Mouse (Mus musculus) left cerebral cortex, adult 9 months (tissue): ENCODE data around the gene Prss53.
"Not testable (repeated sequence)": the region's sequence is repeated elsewhere in the genome, so short reads cannot be mapped to it uniquely, and the experiment has no call there.

Experiments
- DNase-seq, 2 experiments: peaks; one replicate each; pipeline ENCODE4 v3.0.0; 2022; ENCODE audit warnings: low spot score in 2 of 2

The Prss53 gene

GRCm38 (mm10) chr7:127875627-127876001, 15.2 kb downstream of the Prss53 start:
- peak; percentile 79 to 93 for DNase-seq

- peak in 1 of 2 experiments; percentile 33 for DNase-seq
Measured at GRCm38 (mm10) chr7:127874812-127875626, 15.8 kb downstream of the Prss53 start.

- no peak for DNase-seq
Measured at GRCm38 (mm10) chr7:127870136-127870821, 20.5 kb downstream of the Prss53 start.

GRCm38 (mm10) chr7:127869149-127869810, 21.5 kb downstream of the Prss53 start:
- peak in 1 of 2 experiments; percentile 33 for DNase-seq

GRCm38 (mm10) chr7:127867641-127868040, 23.1 kb downstream of the Prss53 start:
- DNase-seq = no peak

GRCm38 (mm10) chr7:127866434-127866833, 24.3 kb downstream of the Prss53 start:
- DNase-seq = no peak

GRCm38 (mm10) chr7:127858258-127858657, 32.5 kb downstream of the Prss53 start:
- no peak for DNase-seq

GRCm38 (mm10) chr7:127850906-127851305, 39.9 kb downstream of the Prss53 start:
- DNase-seq = no peak

- no peak for DNase-seq
Measured at GRCm38 (mm10) chr7:127849973-127850875, 40.5 kb downstream of the Prss53 start.

- DNase-seq = peak in 1 of 2 experiments; percentile 83
Measured at GRCm38 (mm10) chr7:127842001-127842718, 48.6 kb downstream of the Prss53 start.

- DNase-seq = peak; percentile 96
Measured at GRCm38 (mm10) chr7:127841340-127842000, 49.3 kb downstream of the Prss53 start.

- no peak for DNase-seq
Measured at GRCm38 (mm10) chr7:127840886-127841285, 49.9 kb downstream of the Prss53 start.

- not testable (repeated sequence) for DNase-seq
Measured at GRCm38 (mm10) chr7:127840031-127840430, 50.7 kb downstream of the Prss53 start.

- DNase-seq = not testable (repeated sequence)
Measured at GRCm38 (mm10) chr7:127837878-127838277, 52.9 kb downstream of the Prss53 start.

GRCm38 (mm10) chr7:127837473-127837872, 53.3 kb downstream of the Prss53 start:
- no peak for DNase-seq
